Mouse (Mus musculus) lung, adult 2 months (tissue): ENCODE results near the gene Reep3.

Experiments used
- CTCF ChIP-seq: fragments of 200-500 bp; IDR thresholded peaks from 2 replicates; pipeline ENCODE4 v1.5.1; 2011; ENCODE audit warnings: mild to moderate bottlenecking, low read length, control low read depth; ENCODE audit not compliant: insufficient read depth
- POLR2A ChIP-seq: fragments of 200-500 bp; IDR thresholded peaks from 2 replicates; pipeline ENCODE4 v1.6.1; 2011; ENCODE audit warnings: low read depth, mild to moderate bottlenecking, control low read depth, low read length, borderline replicate concordance; ENCODE audit errors: extremely low read depth

GRCm38 (mm10) chr10:67104543-67104942 is 7.8 kb upstream of the Reep3 start:
- TF ChIP-seq CTCF = no peak
- TF ChIP-seq POLR2A = no peak
